Mouse (Mus musculus) thymus, adult 2 months (tissue): Measurements from ENCODE around the gene Atp6v1g2. TPM values are rescaled to one million over a fixed set of nuclear protein-coding genes. Genes with fewer than 3 reads are reported as not detected.

Experiments
- DNase-seq: peaks from one replicate; pipeline ENCODE4 v3.0.0; 2021
- H3K27ac ChIP-seq: fragments of 200-500 bp; 2 replicates; pipeline ENCODE4 v1.5.1; 2012; ENCODE audit warnings: low read length, control low read depth; ENCODE audit not compliant: control insufficient read depth, insufficient read depth
- H3K27me3 ChIP-seq: fragments of 200-500 bp; 2 replicates; pipeline ENCODE4 v1.6.1; 2012; ENCODE audit warnings: mild to moderate bottlenecking, low read length, moderate library complexity, mixed read lengths; ENCODE audit not compliant: control insufficient read depth, insufficient read depth
- H3K36me3 ChIP-seq: fragments of 200-500 bp; 2 replicates; pipeline ENCODE4 v1.6.1; 2012; ENCODE audit warnings: mild to moderate bottlenecking, low read length, moderate library complexity; ENCODE audit not compliant: control insufficient read depth, insufficient read depth
- H3K4me1 ChIP-seq: fragments of 200-500 bp; replicated peaks from 2 replicates; pipeline ENCODE4 v1.6.1; 2012; ENCODE audit warnings: low read length; ENCODE audit not compliant: control insufficient read depth, insufficient read depth
- H3K4me3 ChIP-seq: fragments of 200-500 bp; 2 replicates; pipeline ENCODE4 v1.5.1; 2012; ENCODE audit warnings: mild to moderate bottlenecking, low read length, control low read depth, moderate library complexity; ENCODE audit not compliant: control insufficient read depth, insufficient read depth
- CTCF ChIP-seq: fragments of 200-500 bp; IDR thresholded peaks from 2 replicates; pipeline ENCODE4 v1.5.1; 2012; ENCODE audit warnings: mild to moderate bottlenecking, control low read depth, low read length, moderate library complexity, borderline replicate concordance; ENCODE audit not compliant: control insufficient read depth, poor library complexity, insufficient read depth; ENCODE audit errors: extremely low read depth
- POLR2A ChIP-seq: fragments of 200-500 bp; IDR thresholded peaks from 2 replicates; pipeline ENCODE4 v1.6.1; 2012; ENCODE audit warnings: mild to moderate bottlenecking, low read length, control low read depth, moderate library complexity; ENCODE audit not compliant: control insufficient read depth, poor library complexity, insufficient read depth; ENCODE audit errors: extremely low read depth
- WGBS: fragments of 180-500 bp; shearing (Covaris S2); methylation state at CpG from one replicate; pipeline ENCODE4 v1.1.7; 2018; 5-methylcytosine and 5-hydroxymethylcytosine counted together
- polyA plus RNA-seq: library from polyadenylated mRNA; depleted of rRNA; stranded (reverse); fragments of >200 nt; gene quantifications from 2 replicates; pipeline ENCODE4 v1.2.3, GENCODE M21; 2012

Gene Atp6v1g2
- polyA plus RNA-seq, 1 experiment: 7.9 TPM

- under 1% methylated on average over 35 of the region's 35 CpGs for WGBS
- Histone ChIP-seq H3K4me3 (peak within 1 kb of the TSS; percentile 82), H3K4me1 (peaks cover 35% of the 10 kb centered on the region), H3K27me3 (no peaks in the 10 kb centered on the region), H3K27ac (peak within 1 kb of the TSS; percentile 91), H3K36me3 (no peaks in the 10 kb centered on the region)
- TF ChIP-seq CTCF (0 out of 2 replicates have a peak, but pooled peaks have one; percentile 16), POLR2A (peak; percentile 90)
- peak; percentile 86 for DNase-seq
Observed at GRCm38 (mm10) chr17:35235614-35236389, 2.3 kb downstream of the Atp6v1g2 start, which contains the start of gene Nfkbil1. Gene Nfkbil1 (minus strand): TSS chr17:35235792.

- Histone ChIP-seq H3K36me3 (no peaks in the 10 kb centered on the region), H3K4me3 (peak overlapping the region; percentile 59), H3K4me1 (peaks cover 32% of the 10 kb centered on the region), H3K27me3 (no peaks in the 10 kb centered on the region), H3K27ac (peak overlapping the region; percentile 91)
- 3% methylated on average over 18 of the region's 18 CpGs for WGBS
- DNase-seq: peak; percentile 100
- TF ChIP-seq CTCF (peak; percentile 98), POLR2A (no peak)
Observed at GRCm38 (mm10) chr17:35236390-35236746, 2.9 kb downstream of the Atp6v1g2 start.

- 94% methylated on average over 9 of the region's 9 CpGs for WGBS
- no peaks in the 10 kb centered on the region for H3K27me3 ChIP-seq
- no peak overlapping the region for H3K4me3 ChIP-seq
- TF ChIP-seq CTCF: no peak
- no peak for TF ChIP-seq POLR2A
- peaks cover 29% of the 10 kb centered on the region for H3K4me1 ChIP-seq
- H3K27ac ChIP-seq: no peak overlapping the region
- H3K36me3 ChIP-seq: no peaks in the 10 kb centered on the region
- DNase-seq: no peak
Observed at GRCm38 (mm10) chr17:35236996-35237395, 3.5 kb downstream of the Atp6v1g2 start.

- 94% methylated on average over 12 of the region's 12 CpGs for WGBS
- Histone ChIP-seq H3K27me3 (no peaks in the 10 kb centered on the region), H3K27ac (no peak overlapping the region), H3K4me1 (peaks cover 25% of the 10 kb centered on the region), H3K4me3 (no peak overlapping the region), H3K36me3 (no peaks in the 10 kb centered on the region)
- DNase-seq: no peak
- TF ChIP-seq POLR2A (no peak), CTCF (no peak)
Observed at GRCm38 (mm10) chr17:35237504-35237903, 4.0 kb downstream of the Atp6v1g2 start.

- Histone ChIP-seq H3K36me3 (peaks cover 16% of the 10 kb centered on the region), H3K4me3 (no peak overlapping the region), H3K27me3 (no peaks in the 10 kb centered on the region), H3K4me1 (peaks cover 27% of the 10 kb centered on the region), H3K27ac (no peak overlapping the region)
- 93% methylated on average over 5 of the region's 5 CpGs for WGBS
- no peak for DNase-seq
- TF ChIP-seq CTCF (no peak), POLR2A (no peak)
Observed at GRCm38 (mm10) chr17:35239700-35240099, 6.2 kb downstream of the Atp6v1g2 start.

- TF ChIP-seq POLR2A: no peak
- TF ChIP-seq CTCF: no peak
- peaks cover 26% of the 10 kb centered on the region for H3K36me3 ChIP-seq
- peak overlapping the region; percentile 90 for H3K27ac ChIP-seq
- H3K4me3 ChIP-seq: peak overlapping the region; percentile 47; the same call in 1 of the 2 replicates
- 55% methylated on average over 12 of the region's 12 CpGs for WGBS
- no peak for DNase-seq
- H3K4me1 ChIP-seq: peaks cover 30% of the 10 kb centered on the region
- no peaks in the 10 kb centered on the region for H3K27me3 ChIP-seq
Observed at GRCm38 (mm10) chr17:35240384-35241304, 7.2 kb downstream of the Atp6v1g2 start.
